Mouse (Mus musculus) C2C12 (cell line): ENCODE measurements at regions not wholly inside any gene's neighbourhood (a gene's known extent, or its start where the extent isn't known, plus 50 kb on each side); places are given as distances from the start of the nearest gene placed in this dataset.

Experiments
- H3K27me3 ChIP-seq: one replicate; pipeline ENCODE4 v1.6.1; 2011; ENCODE audit not compliant: control insufficient read depth, insufficient read depth, insufficient read length
- H3K36me3 ChIP-seq: one replicate; pipeline ENCODE4 v1.6.1; 2011; ENCODE audit not compliant: control insufficient read depth, insufficient read depth
- H3K4me3 ChIP-seq: one replicate; pipeline ENCODE4 v1.5.1; 2011; ENCODE audit warnings: mild to moderate bottlenecking, control low read depth; ENCODE audit not compliant: poor library complexity, insufficient read depth, severe bottlenecking
- H3K79me2 ChIP-seq: one replicate; pipeline ENCODE4 v1.6.1; 2011; ENCODE audit not compliant: control insufficient read depth, insufficient read depth
- H3K79me3 ChIP-seq: one replicate; pipeline ENCODE4 v1.6.1; 2011; ENCODE audit warnings: low read depth, control low read depth
- H3ac ChIP-seq: one replicate; pipeline ENCODE3; 2011; ENCODE audit warnings: low read depth; ENCODE audit not compliant: control insufficient read depth, insufficient read length
- CEBPB ChIP-seq: IDR thresholded peaks from one replicate; pipeline ENCODE4 v1.6.1; 2011; ENCODE audit warnings: low read depth, mild to moderate bottlenecking, control low read depth, moderate library complexity
- CTCF ChIP-seq: IDR thresholded peaks from one replicate; pipeline ENCODE4 v1.5.1; 2011; ENCODE audit not compliant: control insufficient read depth, insufficient read depth, insufficient read length
- FOSL1 ChIP-seq: IDR thresholded peaks from one replicate; pipeline ENCODE4 v1.8.0; 2011; ENCODE audit warnings: mild to moderate bottlenecking, low read length; ENCODE audit not compliant: poor library complexity, insufficient read depth, severe bottlenecking
- MAX ChIP-seq: IDR thresholded peaks from one replicate; pipeline ENCODE4 v1.6.1; 2011; ENCODE audit warnings: mild to moderate bottlenecking, control low read depth
- MYOD1 ChIP-seq: IDR thresholded peaks from one replicate; pipeline ENCODE4 v1.6.1; 2011; ENCODE audit warnings: low read depth; ENCODE audit not compliant: control insufficient read depth, insufficient read length
- MYOG ChIP-seq: IDR thresholded peaks from one replicate; pipeline ENCODE4 v1.6.1; 2011; ENCODE audit not compliant: control insufficient read depth, insufficient read length; ENCODE audit errors: extremely low read depth
- USF1 ChIP-seq: IDR thresholded peaks from one replicate; pipeline ENCODE4 v1.6.1; 2011; ENCODE audit warnings: low read depth, mild to moderate bottlenecking, control low read depth, moderate library complexity

- peak; percentile 50 for TF ChIP-seq MYOD1
- TF ChIP-seq CTCF = no peak
- H3ac ChIP-seq = no peak overlapping the region
- no peaks in the 10 kb centered on the region for H3K36me3 ChIP-seq
- H3K4me3 ChIP-seq = no peak overlapping the region
- H3K79me2 ChIP-seq = no peaks in the 10 kb centered on the region
- H3K79me3 ChIP-seq = no peaks in the 10 kb centered on the region
- no peaks in the 10 kb centered on the region for H3K27me3 ChIP-seq
Measured at GRCm38 (mm10) chr17:59382225-59383106, 369.3 kb upstream of the Nudt12 start.

- no peak for TF ChIP-seq MAX
- TF ChIP-seq CTCF = no peak
- TF ChIP-seq USF1 = no peak
- no peak for TF ChIP-seq FOSL1
- TF ChIP-seq MYOG = no peak
- TF ChIP-seq CEBPB = no peak
- no peak for TF ChIP-seq MYOD1
- no peak overlapping the region for H3ac ChIP-seq
- H3K4me3 ChIP-seq = no peak overlapping the region
- H3K27me3 ChIP-seq = no peaks in the 10 kb centered on the region
- H3K36me3 ChIP-seq = no peaks in the 10 kb centered on the region
- no peaks in the 10 kb centered on the region for H3K79me2 ChIP-seq
- no peaks in the 10 kb centered on the region for H3K79me3 ChIP-seq
Measured at GRCm38 (mm10) chr17:59373505-59374106, 360.4 kb upstream of the Nudt12 start.

- no peaks in the 10 kb centered on the region for H3K27me3 ChIP-seq
- no peak overlapping the region for H3K4me3 ChIP-seq
- H3K36me3 ChIP-seq = no peaks in the 10 kb centered on the region
- no peaks in the 10 kb centered on the region for H3K79me3 ChIP-seq
- no peak for TF ChIP-seq FOSL1
- TF ChIP-seq USF1 = no peak
- TF ChIP-seq MYOD1 = no peak
- TF ChIP-seq MYOG = no peak
- no peak for TF ChIP-seq CTCF
- TF ChIP-seq CEBPB = no peak
- no peak for TF ChIP-seq MAX
- H3ac ChIP-seq = no peak overlapping the region
- no peaks in the 10 kb centered on the region for H3K79me2 ChIP-seq
Measured at GRCm38 (mm10) chr17:59369624-59370541, 356.7 kb upstream of the Nudt12 start.

GRCm38 (mm10) chr17:59365340-59365739 is 352.2 kb upstream of the Nudt12 start:
- H3K79me3 ChIP-seq = no peaks in the 10 kb centered on the region
- TF ChIP-seq FOSL1 (no peak), CTCF (no peak), MYOD1 (no peak), MAX (no peak), CEBPB (no peak), USF1 (no peak)
- H3K4me3 ChIP-seq = no peak overlapping the region
- H3K79me2 ChIP-seq = no peaks in the 10 kb centered on the region
- no peaks in the 10 kb centered on the region for H3K27me3 ChIP-seq
- no peaks in the 10 kb centered on the region for H3K36me3 ChIP-seq
- H3ac ChIP-seq = no peak overlapping the region

GRCm38 (mm10) chr17:59362110-59362509 is 348.9 kb upstream of the Nudt12 start:
- H3ac ChIP-seq = no peak overlapping the region

More at GRCm38 (mm10) chr17:59362110-59362509, 348.9 kb upstream of the Nudt12 start:
- Histone ChIP-seq H3K4me3 (no peak overlapping the region), H3K79me2 (no peaks in the 10 kb centered on the region), H3K79me3 (no peaks in the 10 kb centered on the region), H3K36me3 (no peaks in the 10 kb centered on the region), H3K27me3 (no peaks in the 10 kb centered on the region)
- TF ChIP-seq MYOG (no peak), CTCF (no peak), MAX (no peak), CEBPB (no peak), MYOD1 (no peak), USF1 (no peak), FOSL1 (no peak)
